Mouse (Mus musculus) thymus, adult 18-20 months (tissue): ENCODE results near the gene Psap.

Experiments used
- DNase-seq, 2 experiments: peaks; one replicate each; pipeline ENCODE4 v3.0.0; 2022; ENCODE audit warnings: mixed read lengths in 2 of 2

The Psap gene

GRCm38 (mm10) chr10:60290026-60290738 is 12.8 kb downstream of the Psap start:
- DNase-seq, result no peak

- DNase-seq, result no peak
Measured at GRCm38 (mm10) chr10:60290739-60291110, 13.3 kb downstream of the Psap start.

GRCm38 (mm10) chr10:60292209-60292608 is 14.8 kb downstream of the Psap start:
- no peak for DNase-seq

GRCm38 (mm10) chr10:60294621-60295020 is 17.2 kb downstream of the Psap start:
- no peak for DNase-seq

GRCm38 (mm10) chr10:60295356-60295755 is 17.9 kb downstream of the Psap start:
- no peak for DNase-seq

- DNase-seq, result no peak
Measured at GRCm38 (mm10) chr10:60296027-60296426, 18.6 kb downstream of the Psap start.

GRCm38 (mm10) chr10:60299636-60300035 is 22.2 kb downstream of the Psap start:
- DNase-seq, result no peak

GRCm38 (mm10) chr10:60303419-60303818 is 26.0 kb downstream of the Psap start:
- no peak for DNase-seq

GRCm38 (mm10) chr10:60304854-60305628 is 27.6 kb downstream of the Psap start:
- peak in 1 of 2 experiments; percentile 56 for DNase-seq

- DNase-seq, result no peak
Measured at GRCm38 (mm10) chr10:60310629-60311028, 33.2 kb downstream of the Psap start.

GRCm38 (mm10) chr10:60313606-60314005 is 36.2 kb downstream of the Psap start:
- no peak for DNase-seq

GRCm38 (mm10) chr10:60316166-60316565 is 38.7 kb downstream of the Psap start:
- no peak for DNase-seq

- no peak for DNase-seq
Measured at GRCm38 (mm10) chr10:60328963-60329650, 51.7 kb downstream of the Psap start.

- no peak for DNase-seq
Measured at GRCm38 (mm10) chr10:60334583-60334982, 57.2 kb downstream of the Psap start.

GRCm38 (mm10) chr10:60335021-60335420 is 57.6 kb downstream of the Psap start:
- no peak for DNase-seq

- DNase-seq, result no peak
Measured at GRCm38 (mm10) chr10:60341528-60341927, 64.1 kb downstream of the Psap start.

- DNase-seq, result no peak
Measured at GRCm38 (mm10) chr10:60344111-60344510, 66.7 kb downstream of the Psap start.

- DNase-seq, result no peak
Measured at GRCm38 (mm10) chr10:60346056-60346455, 68.6 kb downstream of the Psap start.

- peak; percentile 78 to 86 for DNase-seq
Measured at GRCm38 (mm10) chr10:60346701-60347405, 69.4 kb downstream of the Psap start, which contains the start of gene Vsir. Gene Vsir, plus strand, starts transcription at chr10:60346851.

- DNase-seq, result no peak
Measured at GRCm38 (mm10) chr10:60347768-60348610, 70.6 kb downstream of the Psap start.

- DNase-seq, result peak in 1 of 2 experiments; percentile 37
Measured at GRCm38 (mm10) chr10:60349056-60349455, 71.6 kb downstream of the Psap start.

GRCm38 (mm10) chr10:60349644-60350043 is 72.2 kb downstream of the Psap start:
- DNase-seq, result no peak
